Mouse (Mus musculus): ENCODE results near the gene Olfr552. TPM values are rescaled to one million over a fixed set of nuclear protein-coding genes. Genes with fewer than 3 reads are reported as not detected.
"Not testable (repeated sequence)": the region's sequence is repeated elsewhere in the genome, so short reads cannot be mapped to it uniquely, and the experiment has no call there.

Olfr552 gene
- polyA plus RNA-seq, 1 experiment from 2014 or later: 0.04 TPM

- H3K4me1 ChIP-seq (replicated peaks); H3K27me3 ChIP-seq; H3K4me3 ChIP-seq; ATAC-seq (ENCODE audit: low FRiP score, low read depth); H3K36me3 ChIP-seq; H3K4me2 ChIP-seq; H3K9me3 ChIP-seq; H3K27ac ChIP-seq (replicated peaks); H3K9ac ChIP-seq: not testable (repeated sequence)
- WGBS: 88% methylated on average over 19 of the region's 19 CpGs
Measured at GRCm38 (mm10) chr7:102620368-102620767, 22.8 kb downstream of the Olfr552 start.

DNA sequence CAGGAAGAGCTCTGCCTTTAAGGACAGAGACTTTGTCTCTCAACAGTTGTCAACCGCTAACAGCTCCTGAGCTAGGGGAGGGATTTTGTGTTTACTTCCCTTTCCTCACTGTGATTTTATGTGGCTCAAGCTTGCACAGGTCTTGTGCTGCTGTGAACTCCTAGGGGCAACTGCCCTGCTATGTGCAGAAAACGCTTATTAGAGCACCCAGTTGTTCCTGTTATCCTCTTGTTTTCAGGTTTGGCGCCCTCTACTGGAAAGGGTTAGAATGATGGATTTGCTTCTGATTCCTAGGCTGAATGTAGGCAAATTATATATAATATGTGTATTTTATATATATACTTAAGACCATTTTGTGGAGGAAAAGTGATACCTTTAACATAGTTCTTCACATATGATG, 39.1 kb downstream of the Olfr552 start:
- Histone ChIP-seq H3K9me3 (no peaks in the 10 kb centered on the region), H3K36me3 (no peaks in the 10 kb centered on the region), H3K4me2 (no peak overlapping the region), H3K9ac (no peak overlapping the region), H3K4me1 (replicated peaks) (no peaks in the 10 kb centered on the region), H3K27ac (replicated peaks) (no peak overlapping the region), H3K27me3 (no peaks in the 10 kb centered on the region), H3K4me3 (no peak overlapping the region)
- no peak for ATAC-seq (ENCODE audit: low FRiP score, low read depth)
- WGBS: 34% methylated on average over 3 of the region's 3 CpGs

DNA sequence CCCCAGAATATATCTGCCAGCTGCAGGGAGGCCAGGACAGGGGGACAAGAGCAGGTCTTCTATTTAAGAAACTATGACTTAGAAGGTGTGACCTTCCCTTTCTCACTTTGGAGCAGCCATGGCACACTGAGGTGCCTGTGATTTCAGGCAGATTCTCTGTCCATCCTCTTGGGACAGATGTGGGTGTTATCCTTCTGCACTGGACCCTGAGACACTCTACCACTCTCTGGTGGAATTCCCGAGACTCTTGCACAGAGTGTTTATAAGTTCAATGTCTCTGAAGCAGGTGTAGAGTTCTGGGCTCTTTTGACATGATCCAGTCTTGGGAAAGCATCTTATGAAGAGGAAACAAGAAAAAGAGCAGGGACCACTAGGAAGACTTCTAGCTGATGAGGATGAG, 40.6 kb downstream of the Olfr552 start, which contains the start of gene Olfr554:
TSS of gene Olfr554 (plus strand) at position 301 of the 400 bp plus-strand sequence.
- Histone ChIP-seq H3K4me3 (no peak within 1 kb of the TSS), H3K27me3 (no peaks in the 10 kb centered on the region), H3K9me3 (no peaks in the 10 kb centered on the region), H3K4me2 (no peak within 1 kb of the TSS), H3K9ac (no peak within 1 kb of the TSS), H3K27ac (replicated peaks) (no peak within 1 kb of the TSS), H3K36me3 (no peaks in the 10 kb centered on the region), H3K4me1 (replicated peaks) (no peaks in the 10 kb centered on the region)
- no peak for ATAC-seq (ENCODE audit: low FRiP score, low read depth)
- WGBS: 87% methylated on average over 1 of the region's 1 CpGs

- not testable (repeated sequence) for H3K36me3 ChIP-seq; ATAC-seq (ENCODE audit: low FRiP score, low read depth); H3K9me3 ChIP-seq; H3K27me3 ChIP-seq; H3K4me1 ChIP-seq (replicated peaks); H3K4me2 ChIP-seq; H3K9ac ChIP-seq; H3K4me3 ChIP-seq; H3K27ac ChIP-seq (replicated peaks)
- 91% methylated on average over 4 of the region's 4 CpGs for WGBS
Measured at GRCm38 (mm10) chr7:102644945-102645344, 47.4 kb downstream of the Olfr552 start.

Other genes starting within 250 kb of the Olfr552 start
- gene Rrm1, start 156.1 kb upstream of the Olfr552 start, polyA plus RNA-seq (2015; fragmentation: Nextera tagmentation; extraction: Ambion mirVana): 51.4 and 61.4 TPM in 2 replicates
- gene Olfr543, start 116.1 kb upstream of the Olfr552 start, polyA plus RNA-seq (2015; fragmentation: Nextera tagmentation; extraction: Ambion mirVana): 0.34 and 0.52 TPM in 2 replicates
- 0.16 and 0.18 TPM in 2 replicates for gene Olfr544, start 109.5 kb upstream of the Olfr552 start, polyA plus RNA-seq (2015; fragmentation: Nextera tagmentation; extraction: Ambion mirVana)
- gene Olfr545, start 98.2 kb upstream of the Olfr552 start, polyA plus RNA-seq (2015; fragmentation: Nextera tagmentation; extraction: Ambion mirVana): 0.13 and 0.25 TPM in 2 replicates
- not detected in 2 replicates for gene Olfr547, start 63.0 kb upstream of the Olfr552 start, polyA plus RNA-seq (2015; fragmentation: Nextera tagmentation; extraction: Ambion mirVana)
- not detected in 2 replicates for gene Olfr548-ps1, start 56.9 kb upstream of the Olfr552 start, polyA plus RNA-seq (2015; fragmentation: Nextera tagmentation; extraction: Ambion mirVana)
- not detected in 2 replicates for gene Olfr549, start 47.9 kb upstream of the Olfr552 start, polyA plus RNA-seq (2015; fragmentation: Nextera tagmentation; extraction: Ambion mirVana)
- gene Trim21, start 32.3 kb upstream of the Olfr552 start, polyA plus RNA-seq (2015; fragmentation: Nextera tagmentation; extraction: Ambion mirVana): 0.25 and 0.26 TPM in 2 replicates
- not detected in 2 replicates for gene Olfr550, start 26.3 kb upstream of the Olfr552 start, polyA plus RNA-seq (2015; fragmentation: Nextera tagmentation; extraction: Ambion mirVana)
- gene Olfr551, start 5.9 kb upstream of the Olfr552 start, polyA plus RNA-seq (2015; fragmentation: Nextera tagmentation; extraction: Ambion mirVana): not detected in 2 replicates
- gene Olfr553, start 20.4 kb downstream of the Olfr552 start, polyA plus RNA-seq (2015; fragmentation: Nextera tagmentation; extraction: Ambion mirVana): not detected in 2 replicates
- gene Olfr554, start 40.7 kb downstream of the Olfr552 start, polyA plus RNA-seq (2015; fragmentation: Nextera tagmentation; extraction: Ambion mirVana): not detected in 2 replicates
- not detected in 2 replicates for gene Olfr555, start 61.1 kb downstream of the Olfr552 start, polyA plus RNA-seq (2015; fragmentation: Nextera tagmentation; extraction: Ambion mirVana)
- gene Olfr556, start 67.1 kb downstream of the Olfr552 start, polyA plus RNA-seq (2015; fragmentation: Nextera tagmentation; extraction: Ambion mirVana): not detected in 2 replicates
- gene Trim68, start 89.6 kb downstream of the Olfr552 start, polyA plus RNA-seq (2015; fragmentation: Nextera tagmentation; extraction: Ambion mirVana): 6.5 and 7.0 TPM in 2 replicates
- not detected in 2 replicates for gene Olfr557, start 98.1 kb downstream of the Olfr552 start, polyA plus RNA-seq (2015; fragmentation: Nextera tagmentation; extraction: Ambion mirVana)
- 0.13 and 0.14 TPM in 2 replicates for gene Olfr558, start 104.4 kb downstream of the Olfr552 start, polyA plus RNA-seq (2015; fragmentation: Nextera tagmentation; extraction: Ambion mirVana)
- gene Olfr33, start 121.3 kb downstream of the Olfr552 start, polyA plus RNA-seq (2015; fragmentation: Nextera tagmentation; extraction: Ambion mirVana): not detected in 2 replicates
- not detected in 2 replicates for gene Olfr559, start 129.7 kb downstream of the Olfr552 start, polyA plus RNA-seq (2015; fragmentation: Nextera tagmentation; extraction: Ambion mirVana)
- not detected in 2 replicates for gene Olfr560, start 161.6 kb downstream of the Olfr552 start, polyA plus RNA-seq (2015; fragmentation: Nextera tagmentation; extraction: Ambion mirVana)
- gene Olfr78, start 161.7 kb downstream of the Olfr552 start, polyA plus RNA-seq (2015; fragmentation: Nextera tagmentation; extraction: Ambion mirVana): 0.12 TPM in 1 of 2 replicates, not detected in the other
- gene Olfr561, start 173.5 kb downstream of the Olfr552 start, polyA plus RNA-seq (2015; fragmentation: Nextera tagmentation; extraction: Ambion mirVana): not detected in 2 replicates
- gene Olfr564, start 205.7 kb downstream of the Olfr552 start, polyA plus RNA-seq (2015; fragmentation: Nextera tagmentation; extraction: Ambion mirVana): not detected in 2 replicates

All from hindbrain, embryonic 15.5 days (tissue).